Mouse (Mus musculus): ENCODE results near the gene Pttg1.

- TF ChIP-seq CTCF (IDR thresholded peaks at IDR 0.05), result no peak
- no peak for TF ChIP-seq EP300 (IDR thresholded peaks at IDR 0.05)
These were observed 15.8 kb downstream of the Pttg1 start for GRCm38 (mm10) chr11:43410291-43410690.
